Mouse (Mus musculus): ENCODE results near the gene Dnajb3. TPM values are rescaled to one million over a fixed set of nuclear protein-coding genes. Genes with fewer than 3 reads are reported as not detected.
"Not testable (repeated sequence)": the region's sequence is repeated elsewhere in the genome, so short reads cannot be mapped to it uniquely, and the experiment has no call there.

Dnajb3 gene
- polyA plus RNA-seq, 1 experiment: not detected

DNA sequence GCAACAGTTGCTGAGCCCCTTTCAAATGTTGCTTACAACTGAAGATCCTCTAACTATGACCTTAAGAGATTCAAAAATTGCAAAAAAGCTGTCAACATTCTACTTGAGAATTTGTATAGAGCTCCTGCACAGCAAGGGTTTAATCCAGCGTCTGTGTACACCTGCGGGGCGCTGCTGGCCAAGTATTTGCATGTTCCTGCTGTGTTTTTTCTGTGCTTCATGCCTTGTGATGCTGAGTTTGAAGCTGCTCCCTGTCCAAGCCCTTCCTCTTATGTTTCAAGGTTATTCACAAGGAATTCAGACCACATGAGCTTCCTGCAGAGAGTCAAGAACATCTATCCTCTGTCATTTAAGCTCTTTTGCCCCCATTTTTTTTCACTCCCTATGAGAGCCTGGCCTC lies 13.4 kb downstream of the Dnajb3 start:
- 78% methylated on average over 3 of the region's 3 CpGs for WGBS

GRCm38 (mm10) chr1:88186325-88186935 lies 19.2 kb downstream of the Dnajb3 start:
- H3K27ac ChIP-seq (ENCODE audit: insufficient read depth, low read depth, low read length): no peak overlapping the region
- no peaks in the 10 kb centered on the region for H3K4me1 ChIP-seq (ENCODE audit: control insufficient read depth, insufficient read depth, low read length)
- H3K4me3 ChIP-seq (ENCODE audit: insufficient read depth, low read depth, low read length): no peak overlapping the region
- WGBS: 91% methylated on average over 5 of the region's 5 CpGs
- TF ChIP-seq CTCF (IDR thresholded peaks at IDR 0.05; ENCODE audit: insufficient read depth, low read depth, low read length) (no peak), POLR2A (IDR thresholded peaks at IDR 0.05; ENCODE audit: insufficient read depth, low read depth, low read length) (no peak)

More for the DNA sequence above, 13.4 kb downstream of the Dnajb3 start:
- Histone ChIP-seq H3K4me3 (ENCODE audit: insufficient read depth, low read depth, low read length) (no peak overlapping the region), H3K27ac (ENCODE audit: insufficient read depth, low read depth, low read length) (no peak overlapping the region), H3K4me1 (ENCODE audit: control insufficient read depth, insufficient read depth, low read length) (no peaks in the 10 kb centered on the region)
- TF ChIP-seq POLR2A (IDR thresholded peaks at IDR 0.05; ENCODE audit: insufficient read depth, low read depth, low read length): no peak
- no peak for TF ChIP-seq CTCF (IDR thresholded peaks at IDR 0.05; ENCODE audit: insufficient read depth, low read depth, low read length)

- WGBS: 100% methylated on average over 1 of the region's 1 CpGs
- H3K4me1 ChIP-seq (ENCODE audit: control insufficient read depth, insufficient read depth, low read length): no peaks in the 10 kb centered on the region
- no peak overlapping the region for H3K4me3 ChIP-seq (ENCODE audit: insufficient read depth, low read depth, low read length)
- TF ChIP-seq POLR2A (IDR thresholded peaks at IDR 0.05; ENCODE audit: insufficient read depth, low read depth, low read length) (no peak), CTCF (IDR thresholded peaks at IDR 0.05; ENCODE audit: insufficient read depth, low read depth, low read length) (no peak)
- no peak overlapping the region for H3K27ac ChIP-seq (ENCODE audit: insufficient read depth, low read depth, low read length)
These were observed 25.9 kb downstream of the Dnajb3 start for GRCm38 (mm10) chr1:88179657-88180056.

- H3K4me3 ChIP-seq (ENCODE audit: insufficient read depth, low read depth, low read length); H3K4me1 ChIP-seq (ENCODE audit: control insufficient read depth, insufficient read depth, low read length); H3K27ac ChIP-seq (ENCODE audit: insufficient read depth, low read depth, low read length): not testable (repeated sequence)
- 83% methylated on average over 7 of the region's 7 CpGs for WGBS
These were observed 33.4 kb downstream of the Dnajb3 start for GRCm38 (mm10) chr1:88172190-88172589.

DNA sequence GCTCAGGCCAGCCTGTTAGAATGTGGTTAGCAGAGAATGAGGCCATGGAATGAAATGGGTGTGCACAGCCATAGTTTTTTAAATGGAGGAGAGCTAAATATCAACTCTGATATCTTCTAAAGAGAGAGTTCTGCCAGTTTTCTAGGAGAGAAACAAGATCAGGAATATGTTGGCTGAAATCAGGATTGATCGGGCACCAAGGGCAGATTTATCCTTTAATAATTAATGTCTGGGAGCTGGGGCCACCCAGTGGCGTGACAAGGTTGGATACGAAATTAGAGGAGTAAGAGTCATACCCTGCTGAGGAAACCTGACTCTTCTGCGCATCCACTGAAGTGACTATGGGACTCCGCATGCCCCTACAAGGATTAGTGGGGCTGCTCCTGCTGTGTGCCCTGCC lies 39.9 kb downstream of the Dnajb3 start, which contains the start of gene Ugt1a5:
Gene Ugt1a5 (plus strand): TSS at position 302 of the 400 bp plus-strand sequence.
- no peaks in the 10 kb centered on the region for H3K4me1 ChIP-seq (ENCODE audit: control insufficient read depth, insufficient read depth, low read length)
- no peak for TF ChIP-seq CTCF (IDR thresholded peaks at IDR 0.05; ENCODE audit: insufficient read depth, low read depth, low read length)
- no peak for TF ChIP-seq POLR2A (IDR thresholded peaks at IDR 0.05; ENCODE audit: insufficient read depth, low read depth, low read length)
- H3K27ac ChIP-seq (ENCODE audit: insufficient read depth, low read depth, low read length): no peak within 1 kb of the TSS
- H3K4me3 ChIP-seq (ENCODE audit: insufficient read depth, low read depth, low read length): no peak within 1 kb of the TSS
- WGBS: 86% methylated on average over 5 of the region's 5 CpGs

GRCm38 (mm10) chr1:88158430-88158829 lies 47.2 kb downstream of the Dnajb3 start:
- 80% methylated on average over 2 of the region's 2 CpGs for WGBS
- no peak overlapping the region for H3K4me3 ChIP-seq (ENCODE audit: insufficient read depth, low read depth, low read length)
- TF ChIP-seq CTCF (IDR thresholded peaks at IDR 0.05; ENCODE audit: insufficient read depth, low read depth, low read length) (no peak), POLR2A (IDR thresholded peaks at IDR 0.05; ENCODE audit: insufficient read depth, low read depth, low read length) (no peak)
- no peak overlapping the region for H3K27ac ChIP-seq (ENCODE audit: insufficient read depth, low read depth, low read length)
- no peaks in the 10 kb centered on the region for H3K4me1 ChIP-seq (ENCODE audit: control insufficient read depth, insufficient read depth, low read length)

Other genes starting within 250 kb of the Dnajb3 start
- gene Usp40, start 197.2 kb downstream of the Dnajb3 start, polyA plus RNA-seq (2012; ENCODE audit: insufficient read depth, insufficient read length, low replicate concordance, missing spikeins): not detected in 2 replicates
- not detected in 2 replicates for gene Ugt1a10, start 150.4 kb downstream of the Dnajb3 start, polyA plus RNA-seq (2012; ENCODE audit: insufficient read depth, insufficient read length, low replicate concordance, missing spikeins)
- gene Ugt1a9, start 135.0 kb downstream of the Dnajb3 start, polyA plus RNA-seq (2012; ENCODE audit: insufficient read depth, insufficient read length, low replicate concordance, missing spikeins): not detected in 2 replicates
- gene Ugt1a8, start 118.0 kb downstream of the Dnajb3 start, polyA plus RNA-seq (2012; ENCODE audit: insufficient read depth, insufficient read length, low replicate concordance, missing spikeins): not detected in 2 replicates
- gene Ugt1a7c, start 110.7 kb downstream of the Dnajb3 start, polyA plus RNA-seq (2012; ENCODE audit: insufficient read depth, insufficient read length, low replicate concordance, missing spikeins): not detected in 2 replicates
- not detected in 2 replicates for gene Ugt1a6b, start 102.5 kb downstream of the Dnajb3 start, polyA plus RNA-seq (2012; ENCODE audit: insufficient read depth, insufficient read length, low replicate concordance, missing spikeins)
- not detected in 2 replicates for gene Ugt1a6a, start 71.0 kb downstream of the Dnajb3 start, polyA plus RNA-seq (2012; ENCODE audit: insufficient read depth, insufficient read length, low replicate concordance, missing spikeins)
- gene Ugt1a5, start 39.8 kb downstream of the Dnajb3 start, polyA plus RNA-seq (2012; ENCODE audit: insufficient read depth, insufficient read length, low replicate concordance, missing spikeins): not detected in 2 replicates
- gene Ugt1a2, start 5.2 kb downstream of the Dnajb3 start, polyA plus RNA-seq (2012; ENCODE audit: insufficient read depth, insufficient read length, low replicate concordance, missing spikeins): not detected in 2 replicates
- not detected in 2 replicates for gene Ugt1a1, start 6.2 kb upstream of the Dnajb3 start, polyA plus RNA-seq (2012; ENCODE audit: insufficient read depth, insufficient read length, low replicate concordance, missing spikeins)
- not detected in 2 replicates for gene Mroh2a, start 21.2 kb upstream of the Dnajb3 start, polyA plus RNA-seq (2012; ENCODE audit: insufficient read depth, insufficient read length, low replicate concordance, missing spikeins)
- 157 TPM in 1 of 2 replicates, not detected in the other for gene Hjurp, start 71.9 kb upstream of the Dnajb3 start, polyA plus RNA-seq (2012; ENCODE audit: insufficient read depth, insufficient read length, low replicate concordance, missing spikeins)
- not detected in 2 replicates for gene Trpm8, start 71.9 kb upstream of the Dnajb3 start, polyA plus RNA-seq (2012; ENCODE audit: insufficient read depth, insufficient read length, low replicate concordance, missing spikeins)
- not detected in 2 replicates for gene Spp2, start 201.2 kb upstream of the Dnajb3 start, polyA plus RNA-seq (2012; ENCODE audit: insufficient read depth, insufficient read length, low replicate concordance, missing spikeins)